Mouse (Mus musculus) gonadal fat pad, adult 2 months (tissue): ENCODE data around the gene Alpk3. TPM values are rescaled to one million over a fixed set of nuclear protein-coding genes. Genes with fewer than 3 reads are reported as not detected.
"Not testable (repeated sequence)": the region's sequence is repeated elsewhere in the genome, so short reads cannot be mapped to it uniquely, and the experiment has no call there.

Experiments
- DNase-seq: peaks from one replicate; pipeline ENCODE4 v3.0.0-alpha.2; 2012; ENCODE audit warnings: low read depth
- polyA plus RNA-seq: library from polyadenylated mRNA; depleted of rRNA; stranded (reverse); fragments of >200 nt; gene quantifications from 2 replicates; pipeline ENCODE4 v1.2.3, GENCODE M21; 2012; rRNA removed

Alpk3 gene
- polyA plus RNA-seq, 1 experiment, result 0.08 TPM

DNA sequence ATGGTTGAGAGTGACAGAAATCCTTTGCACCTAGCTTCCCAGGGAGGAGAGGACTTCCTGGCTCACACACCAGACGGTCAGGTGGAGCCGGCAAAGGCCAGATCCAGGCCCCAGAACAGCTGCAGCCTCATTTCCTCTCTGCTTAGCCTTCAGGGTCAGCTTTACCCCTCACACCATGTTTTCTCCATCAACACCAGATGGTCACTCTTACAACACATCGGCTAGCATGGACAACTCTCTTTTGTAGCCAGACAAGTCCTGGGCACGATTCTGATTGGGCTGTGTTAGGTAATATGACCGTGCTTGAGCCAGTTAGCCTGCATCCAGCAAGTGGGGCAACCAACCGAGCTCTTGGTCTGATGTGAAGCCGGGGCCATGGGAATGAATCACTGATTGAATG lies 74.5 kb downstream of the Alpk3 start:
- DNase-seq, result no peak

DNA sequence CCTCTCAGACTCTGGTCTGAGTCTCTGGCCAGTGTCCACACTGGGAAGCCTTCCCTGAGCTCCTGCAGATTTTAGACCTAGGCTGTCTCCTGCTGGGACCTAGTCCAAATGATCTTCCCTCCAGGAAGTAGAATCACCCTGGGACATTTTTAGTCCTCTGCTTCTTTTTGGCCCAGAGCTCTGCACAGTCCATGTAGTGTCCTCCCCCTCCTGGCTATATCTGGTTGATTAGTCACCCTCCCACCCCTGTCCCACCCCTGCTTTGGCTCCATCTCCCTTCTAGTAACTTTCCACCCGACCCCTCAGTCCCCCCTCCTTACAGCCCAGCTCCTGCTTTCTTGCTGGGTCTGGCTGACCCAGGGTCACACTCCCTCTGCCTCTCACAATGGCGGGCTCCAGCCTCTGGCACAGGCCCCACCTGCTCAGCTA lies 75.5 kb downstream of the Alpk3 start:
- no peak for DNase-seq

DNA sequence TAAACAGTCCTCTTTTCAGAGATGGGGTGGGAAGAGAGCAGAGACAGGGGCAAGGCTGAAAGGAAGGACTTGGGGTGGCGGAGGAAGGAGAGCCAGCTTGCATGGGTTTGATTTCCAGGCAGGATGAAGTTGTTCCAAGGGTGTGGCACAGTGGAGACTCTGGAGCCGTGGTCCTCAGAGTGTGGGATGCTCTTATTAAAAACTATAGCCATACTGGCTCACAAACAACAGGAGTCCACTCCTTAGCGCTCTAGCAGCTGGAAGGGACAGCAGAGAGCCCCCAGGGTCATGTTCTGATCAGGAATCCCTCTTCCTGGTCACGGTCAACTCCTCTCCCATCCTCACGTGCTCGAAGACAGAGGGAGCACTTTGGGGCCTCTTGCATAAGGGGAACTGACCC lies 76.0 kb downstream of the Alpk3 start:
- no peak for DNase-seq

DNA sequence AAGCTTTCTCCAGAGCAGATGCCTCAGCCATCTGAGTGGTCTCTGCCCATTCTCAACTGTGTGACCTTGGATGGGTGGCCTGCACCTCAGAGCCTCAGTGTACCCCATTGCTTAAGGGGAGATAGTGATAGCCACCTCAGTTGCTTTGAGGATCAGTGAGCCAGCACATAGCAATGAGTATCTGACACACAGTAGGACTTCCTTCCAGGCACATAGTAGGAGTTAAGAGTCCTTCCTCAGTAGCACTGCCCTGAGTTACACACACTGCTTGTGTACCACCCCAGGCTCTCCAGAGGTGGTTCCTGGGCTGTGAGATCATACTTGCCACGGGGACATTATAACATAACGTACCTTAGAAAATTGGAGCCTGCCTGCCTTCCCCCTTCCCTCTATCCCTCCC lies 76.5 kb downstream of the Alpk3 start:
- no peak for DNase-seq

DNA sequence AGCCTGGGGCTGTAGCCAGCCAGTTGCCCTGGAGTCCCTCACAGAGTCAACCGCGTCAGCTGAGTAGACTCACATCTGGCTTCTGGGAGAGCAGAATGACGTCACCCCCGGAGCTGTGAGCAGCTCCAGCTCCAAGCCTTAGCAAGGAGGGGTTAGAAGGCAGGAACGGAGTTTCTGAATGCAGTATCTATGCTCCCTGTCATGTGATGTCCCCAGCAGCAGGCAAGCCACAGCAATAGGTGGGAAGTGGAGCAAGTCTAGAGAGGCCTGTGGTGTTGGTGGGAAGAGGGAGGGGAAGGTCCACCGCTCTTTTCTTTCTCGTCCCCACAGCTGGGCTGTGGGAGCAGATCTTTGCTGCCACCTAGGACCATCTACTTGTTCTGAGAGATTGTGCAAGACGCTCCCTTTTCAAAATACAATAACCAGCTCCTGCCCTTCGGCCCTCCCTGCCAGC lies 77.2 kb downstream of the Alpk3 start:
- DNase-seq, result no peak

DNA sequence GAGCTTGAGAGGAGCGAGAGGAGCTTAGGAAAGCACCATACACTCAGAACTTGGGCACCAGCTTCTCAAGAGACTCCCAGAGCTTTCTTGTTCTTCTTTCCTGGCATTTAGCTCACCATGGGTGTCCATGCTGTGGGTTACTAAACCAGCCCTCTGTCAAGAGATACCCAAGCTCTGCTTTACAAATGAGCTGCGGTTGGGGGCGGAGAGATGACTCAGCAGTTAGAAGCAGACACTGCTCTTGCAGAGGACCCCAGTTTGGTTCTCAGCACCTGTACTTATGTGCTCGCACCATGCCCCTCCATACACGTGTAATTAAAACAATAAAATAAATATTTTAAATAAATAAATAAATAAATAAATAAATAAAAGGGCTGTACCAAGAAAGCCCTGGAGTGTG lies 79.9 kb downstream of the Alpk3 start:
- no peak for DNase-seq

DNA sequence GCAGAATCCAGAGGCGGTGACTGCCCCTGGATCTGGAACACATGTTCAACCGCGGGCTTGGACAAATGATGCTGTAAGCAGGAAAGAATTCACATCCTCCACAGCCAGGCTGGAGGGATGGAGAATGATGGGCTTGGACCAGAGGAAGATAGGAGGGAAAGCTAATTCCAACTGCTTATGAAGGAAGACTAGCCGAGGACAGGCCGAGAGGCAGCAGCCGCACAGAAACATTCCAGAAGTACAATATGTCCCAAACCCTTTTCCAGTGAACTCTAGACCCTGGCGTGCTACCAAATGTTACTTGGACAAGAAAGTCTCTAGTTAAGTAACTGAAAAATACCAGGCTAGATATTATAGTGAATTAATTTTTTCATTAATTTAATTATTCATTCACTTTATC lies 81.7 kb downstream of the Alpk3 start:
- DNase-seq, result no peak

DNA sequence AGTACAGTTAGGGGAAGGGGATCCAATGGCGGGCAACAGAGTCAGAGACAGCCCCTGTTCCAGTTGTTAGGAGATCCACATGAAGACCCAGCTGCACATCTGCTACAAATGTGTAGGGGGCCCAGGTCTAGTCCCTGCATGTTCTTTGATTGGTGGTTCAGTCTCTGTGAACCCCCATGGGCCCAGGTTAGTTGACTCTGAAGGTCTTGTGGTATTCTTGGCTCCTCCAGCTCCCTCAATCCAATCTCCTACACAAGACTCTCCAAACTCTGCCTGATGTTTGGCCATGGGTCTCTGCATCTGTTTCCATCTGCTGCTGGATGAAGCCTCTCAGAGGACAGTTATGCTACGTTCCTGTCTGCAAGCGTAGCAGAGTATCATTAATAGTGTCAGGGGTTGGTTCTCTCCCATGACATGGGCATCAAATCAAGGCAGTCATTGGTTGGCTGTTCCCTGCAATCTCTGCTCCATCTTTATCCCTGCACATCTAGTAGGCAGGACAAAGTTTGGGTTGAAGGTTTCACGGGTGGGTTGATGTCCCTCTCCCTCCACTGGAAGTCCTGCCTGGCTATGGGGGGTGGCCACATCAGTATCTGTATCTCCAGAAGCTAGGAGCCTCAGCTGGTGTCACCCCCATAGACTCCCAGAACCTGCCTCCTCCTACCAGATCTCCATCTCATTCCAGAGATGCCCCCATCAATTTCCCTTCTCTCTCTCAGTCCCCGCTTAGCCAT lies 82.4 kb downstream of the Alpk3 start:
- no peak for DNase-seq

DNA sequence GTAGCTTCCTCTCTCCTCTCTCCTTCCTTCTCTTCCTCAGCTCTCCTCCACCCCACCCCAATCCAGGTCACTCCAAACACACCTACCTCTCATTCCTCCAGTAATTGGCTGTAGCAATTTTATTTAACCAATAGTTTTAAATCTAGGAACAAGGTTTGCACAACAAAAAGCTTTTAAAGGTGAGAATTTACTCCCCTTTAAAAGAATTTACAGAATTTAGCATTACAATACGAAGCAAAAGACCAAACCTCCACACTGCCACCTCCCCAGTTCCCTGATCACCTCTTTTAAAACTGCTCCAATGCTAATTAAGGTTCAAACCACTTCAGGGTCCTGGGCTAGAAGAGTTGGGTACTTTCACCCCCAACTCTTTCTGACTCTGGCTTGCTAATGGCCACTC lies 84.1 kb downstream of the Alpk3 start:
- no peak for DNase-seq

DNA sequence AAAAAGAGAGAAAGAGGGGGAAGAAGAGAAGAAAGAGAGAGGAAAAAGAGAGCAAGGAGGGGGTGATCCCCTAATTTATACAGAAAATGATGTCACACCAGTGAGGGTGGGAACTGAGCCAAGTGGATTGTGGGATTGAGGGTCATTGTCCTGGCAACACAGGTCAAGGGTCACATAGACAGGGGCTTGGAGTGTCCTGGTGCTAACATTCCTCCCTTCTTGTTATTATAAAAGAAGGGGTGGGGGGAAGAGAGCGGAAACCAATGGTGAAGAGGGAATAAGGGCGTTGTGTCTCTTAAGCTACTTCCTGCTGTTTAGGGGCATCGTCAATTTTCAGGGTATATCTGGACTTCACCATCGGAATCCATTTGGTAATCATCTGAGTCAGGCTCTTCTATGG lies 85.7 kb downstream of the Alpk3 start:
- not testable (repeated sequence) for DNase-seq

DNA sequence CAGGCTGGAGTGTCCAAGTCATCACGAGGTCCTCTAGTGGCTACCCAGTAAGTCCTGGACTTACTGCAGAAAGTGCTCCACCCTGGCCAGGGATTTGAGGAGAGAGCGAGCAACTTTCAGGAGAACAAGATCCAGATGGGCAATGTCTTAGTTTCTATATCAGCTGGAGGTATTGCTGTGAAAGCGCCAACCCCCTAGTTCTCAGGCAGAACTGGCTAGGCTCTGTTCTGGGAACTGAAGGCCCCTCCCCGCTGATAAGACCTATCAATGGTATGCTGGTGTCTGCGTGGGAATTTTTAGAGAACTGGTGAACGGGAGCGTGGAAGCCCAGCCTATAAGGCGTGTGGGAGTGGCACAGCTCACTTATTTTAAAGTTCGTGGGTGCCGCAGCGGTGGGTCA lies 92.4 kb downstream of the Alpk3 start:
- DNase-seq, result no peak

DNA sequence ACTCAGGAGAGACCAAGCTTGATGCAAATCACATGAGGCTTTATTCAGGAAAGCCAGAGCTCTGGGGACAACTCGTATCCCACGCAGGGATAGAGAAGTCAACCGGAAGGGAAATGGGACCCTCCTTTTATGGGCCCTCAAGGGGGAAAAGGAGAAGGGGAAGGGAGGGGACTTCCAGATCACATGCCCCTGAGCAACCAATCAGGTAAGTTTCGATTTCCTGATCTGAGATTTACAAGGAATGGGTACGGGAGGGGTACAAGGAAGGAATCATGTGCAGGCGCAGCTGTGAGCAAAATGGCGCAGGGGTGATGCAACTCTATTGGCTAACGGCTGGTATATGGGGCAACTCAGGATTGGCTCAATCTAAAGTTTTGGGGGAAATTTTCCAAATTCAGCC lies 93.8 kb downstream of the Alpk3 start:
- no peak for DNase-seq

DNA sequence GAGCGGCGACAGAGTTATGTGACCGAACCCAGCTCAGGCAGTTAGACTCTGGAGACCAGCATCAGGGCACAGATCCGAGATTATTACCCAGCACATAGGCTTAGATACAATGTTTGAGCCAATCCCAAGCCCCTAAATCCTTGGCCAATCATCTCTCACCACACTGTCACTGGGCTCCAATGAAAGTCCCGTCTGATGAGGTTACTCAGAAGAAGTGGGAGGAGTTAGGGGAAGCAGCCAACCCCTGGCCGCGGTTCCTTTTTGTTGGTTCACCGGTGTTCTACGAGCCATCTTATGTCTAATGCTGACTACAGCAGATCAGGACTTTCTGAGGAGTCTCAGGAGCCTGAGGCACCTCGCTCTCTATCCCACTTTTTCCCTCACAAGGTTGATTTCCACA lies 94.9 kb downstream of the Alpk3 start:
- DNase-seq, result no peak

DNA sequence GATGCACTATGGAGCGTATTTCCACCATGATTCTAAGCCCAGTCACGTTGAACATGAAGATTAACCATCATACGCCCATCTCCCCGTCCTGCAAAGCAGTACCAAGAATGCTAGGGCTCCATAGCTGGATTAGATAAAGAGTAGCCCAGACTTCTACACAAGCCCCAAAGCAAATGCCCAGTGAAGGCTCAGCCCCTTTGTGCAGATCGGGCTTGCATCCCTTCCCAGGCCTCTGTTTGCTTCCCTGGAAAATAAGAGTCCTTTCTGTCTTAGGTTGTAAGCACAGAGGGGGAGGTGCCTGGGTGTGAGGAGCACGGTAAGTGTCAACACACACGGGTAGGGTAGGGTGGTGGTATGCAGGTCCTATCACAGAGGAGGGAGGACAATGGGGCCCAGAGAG lies 95.4 kb downstream of the Alpk3 start:
- DNase-seq, result no peak

DNA sequence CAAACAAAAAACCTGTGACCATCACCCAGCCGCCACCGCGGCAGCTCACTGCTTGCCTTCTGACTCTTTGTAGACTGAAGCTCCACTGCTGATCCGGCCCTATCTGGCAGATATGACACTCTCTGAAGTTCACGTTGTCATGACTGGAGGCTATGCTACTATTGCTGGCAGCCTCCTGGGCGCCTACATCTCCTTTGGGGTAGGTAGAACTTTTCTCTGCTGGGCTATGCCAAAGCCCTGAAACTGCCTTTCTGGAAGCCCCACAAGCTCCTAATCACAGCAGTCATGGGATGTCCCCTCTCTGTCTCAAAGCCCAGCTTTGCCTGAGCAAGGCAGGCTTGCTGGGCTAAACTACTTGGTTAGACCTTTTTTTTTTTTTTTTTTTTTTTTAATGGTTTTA lies 95.9 kb downstream of the Alpk3 start:
- no peak for DNase-seq

DNA sequence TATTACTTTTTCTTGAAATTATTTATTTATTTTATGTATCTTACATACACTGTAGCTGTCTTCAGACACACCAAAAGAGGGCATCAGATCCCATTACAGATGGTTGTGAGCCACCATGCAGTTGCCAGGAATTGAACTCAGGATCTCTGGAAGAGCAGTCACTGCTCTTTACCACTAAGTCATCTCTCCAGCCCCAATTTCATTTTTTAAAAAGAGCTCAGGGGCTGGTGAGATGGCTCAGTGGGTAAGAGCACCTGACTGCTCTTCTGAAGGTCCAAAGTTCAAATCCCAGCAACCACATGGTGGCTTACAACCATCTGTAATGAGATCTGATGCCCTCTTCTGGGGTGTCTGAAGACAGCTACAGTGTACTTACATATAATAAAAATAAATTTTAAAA lies 96.8 kb downstream of the Alpk3 start:
- DNase-seq, result not testable (repeated sequence)

DNA sequence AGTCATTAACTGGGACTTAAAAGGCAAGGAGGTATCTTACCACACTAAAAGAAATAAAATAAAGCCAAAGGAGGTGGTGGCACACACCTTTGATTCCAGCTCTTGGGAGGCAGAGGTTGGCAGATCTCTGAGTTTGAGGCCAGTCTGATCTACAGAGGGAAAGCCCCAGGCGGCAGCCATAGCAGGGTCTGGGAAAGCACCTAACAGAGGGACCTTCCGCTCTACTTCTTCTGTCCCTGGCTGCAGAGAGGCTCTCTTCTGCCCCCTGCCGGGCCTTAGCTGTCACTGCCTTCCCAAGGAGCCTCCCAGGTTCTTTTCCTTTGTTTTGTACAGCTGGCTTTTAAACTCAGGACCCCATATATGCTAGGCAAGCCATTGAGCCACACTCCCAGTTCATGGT lies 97.6 kb downstream of the Alpk3 start:
- no peak for DNase-seq

Other genes starting within 250 kb of the Alpk3 start
- 48.9 and 54.4 TPM in 2 replicates for gene Iqgap1, start 231.6 kb upstream of the Alpk3 start, polyA plus RNA-seq
- gene Zscan2, start 196.7 kb upstream of the Alpk3 start, polyA plus RNA-seq, result 3.0 and 5.0 TPM in 2 replicates
- gene Wdr73, start 156.3 kb upstream of the Alpk3 start, polyA plus RNA-seq, result 13.6 and 14.2 TPM in 2 replicates
- 9.5 and 12.2 TPM in 2 replicates for gene Nmb, start 152.5 kb upstream of the Alpk3 start, polyA plus RNA-seq
- 73.8 and 78.5 TPM in 2 replicates for gene Sec11a, start 109.8 kb upstream of the Alpk3 start, polyA plus RNA-seq
- 13.7 and 16.7 TPM in 2 replicates for gene Zfp592, start 63.9 kb upstream of the Alpk3 start, polyA plus RNA-seq
- 0.43 and 0.44 TPM in 2 replicates for gene Slc28a1, start 57.2 kb downstream of the Alpk3 start, polyA plus RNA-seq
- gene Pde8a, start 156.0 kb downstream of the Alpk3 start, polyA plus RNA-seq, result 18.0 and 18.1 TPM in 2 replicates